Mouse (Mus musculus): ENCODE results near the gene Erp27. TPM values are rescaled to one million over a fixed set of nuclear protein-coding genes. Genes with fewer than 3 reads are reported as not detected.
"Not testable (repeated sequence)": the region's sequence is repeated elsewhere in the genome, so short reads cannot be mapped to it uniquely, and the experiment has no call there.

Erp27 gene
- polyA plus RNA-seq, 1 experiment from 2014 or later = 0.80 TPM

DNA sequence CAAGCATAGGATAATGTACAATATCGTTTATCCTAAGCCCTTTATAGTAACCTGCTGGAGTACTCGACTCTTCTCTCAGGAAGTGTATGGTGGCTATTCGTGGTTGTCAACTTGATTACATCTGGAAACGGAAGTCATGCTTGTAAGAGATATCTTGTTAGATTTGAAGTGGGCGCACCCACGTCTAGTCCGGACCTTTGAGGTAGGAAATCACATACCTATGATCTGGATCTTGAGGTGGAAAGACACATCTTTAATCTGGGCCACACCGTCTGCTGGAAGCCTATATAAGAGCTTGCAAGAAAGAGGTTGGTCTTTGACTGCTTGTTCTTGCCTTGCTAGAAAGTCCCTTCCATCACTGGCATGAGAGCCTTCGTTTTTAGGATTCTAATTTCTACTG, 19.5 kb downstream of the Erp27 start:
- 73% methylated on average over 9 of the region's 9 CpGs for WGBS
- Histone ChIP-seq H3K36me3 (no peaks in the 10 kb centered on the region), H3K9me3 (no peaks in the 10 kb centered on the region), H3K9ac (no peak overlapping the region), H3K4me1 (peaks cover 47% of the 10 kb centered on the region), H3K27ac (replicated peaks) (no peak overlapping the region), H3K27me3 (replicated peaks) (no peaks in the 10 kb centered on the region), H3K4me3 (no peak overlapping the region), H3K4me2 (no peak overlapping the region)
- no peak for ATAC-seq (ENCODE audit: extremely low read depth, insufficient number of reproducible peaks, low FRiP score, low TSS enrichment)

GRCm38 (mm10) chr6:136901010-136901409, 21.0 kb downstream of the Erp27 start:
- H3K36me3 ChIP-seq = no peaks in the 10 kb centered on the region
- H3K4me2 ChIP-seq = no peak overlapping the region
- no peak overlapping the region for H3K9ac ChIP-seq
- no peaks in the 10 kb centered on the region for H3K27me3 ChIP-seq (replicated peaks)
- H3K27ac ChIP-seq (replicated peaks) = no peak overlapping the region
- H3K4me3 ChIP-seq = no peak overlapping the region
- peaks cover 43% of the 10 kb centered on the region for H3K4me1 ChIP-seq
- no peak for ATAC-seq (ENCODE audit: extremely low read depth, insufficient number of reproducible peaks, low FRiP score, low TSS enrichment)
- WGBS = 69% methylated on average over 2 of the region's 2 CpGs
- no peaks in the 10 kb centered on the region for H3K9me3 ChIP-seq

DNA sequence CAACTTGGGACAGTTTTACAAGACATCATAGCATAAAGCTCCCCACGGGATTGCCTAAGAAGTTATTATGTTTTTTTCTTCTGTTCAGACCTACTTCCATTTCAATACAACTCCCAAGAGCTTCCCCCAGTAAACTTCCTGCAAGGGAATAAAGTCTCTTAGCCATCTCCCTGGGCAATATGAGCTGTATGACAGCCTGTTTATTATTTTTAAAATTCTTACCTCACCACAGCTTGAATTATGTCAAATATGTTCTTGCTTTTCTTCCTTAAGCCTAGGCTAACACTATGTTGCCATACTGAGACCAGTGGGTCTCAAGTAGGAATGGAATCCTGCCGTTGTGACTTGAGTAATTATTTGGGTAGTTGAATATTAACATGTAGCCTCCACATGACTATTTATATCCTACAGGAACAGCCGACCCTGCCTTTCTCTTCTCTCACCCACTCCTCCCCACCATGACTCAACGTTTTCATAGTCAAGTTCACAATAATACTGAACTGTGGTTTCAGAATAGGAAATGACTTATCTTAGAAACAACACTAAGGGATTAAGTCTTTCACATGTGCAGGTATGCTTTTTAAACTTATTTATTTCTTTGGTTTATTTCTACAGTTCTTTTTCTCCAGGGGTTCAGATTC, 21.5 kb downstream of the Erp27 start:
- no peak overlapping the region for H3K4me2 ChIP-seq
- H3K9me3 ChIP-seq = no peaks in the 10 kb centered on the region
- H3K4me1 ChIP-seq = peaks cover 42% of the 10 kb centered on the region
- H3K27ac ChIP-seq (replicated peaks) = no peak overlapping the region
- WGBS = 42% methylated on average over 4 of the region's 4 CpGs
- no peak overlapping the region for H3K9ac ChIP-seq
- H3K4me3 ChIP-seq = no peak overlapping the region
- no peak for ATAC-seq (ENCODE audit: extremely low read depth, insufficient number of reproducible peaks, low FRiP score, low TSS enrichment)
- no peaks in the 10 kb centered on the region for H3K27me3 ChIP-seq (replicated peaks)
- H3K36me3 ChIP-seq = no peaks in the 10 kb centered on the region

DNA sequence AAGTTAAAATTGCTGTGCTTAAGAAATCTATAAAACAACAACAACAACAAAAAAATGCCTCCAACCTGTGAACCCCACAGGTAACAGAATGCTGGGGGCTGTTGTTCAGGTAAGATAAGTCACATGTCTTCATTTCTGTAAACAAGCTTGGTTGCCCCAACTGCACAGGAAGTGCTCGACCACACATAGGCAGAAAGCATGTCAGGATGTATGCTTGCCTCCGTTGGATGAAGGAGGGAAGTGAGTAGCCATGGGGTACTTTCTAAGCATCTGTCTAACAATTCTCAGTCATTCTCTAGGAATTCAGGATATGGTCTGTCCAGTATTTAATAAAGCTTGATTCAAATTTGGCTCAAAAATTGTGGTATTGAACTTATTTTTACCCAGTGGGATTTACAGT, 23.0 kb downstream of the Erp27 start:
- Histone ChIP-seq H3K9ac (no peak overlapping the region), H3K4me1 (peaks cover 47% of the 10 kb centered on the region), H3K36me3 (no peaks in the 10 kb centered on the region), H3K27ac (replicated peaks) (peak overlapping the region; percentile 82), H3K9me3 (no peaks in the 10 kb centered on the region), H3K27me3 (replicated peaks) (no peaks in the 10 kb centered on the region), H3K4me2 (no peak overlapping the region), H3K4me3 (no peak overlapping the region)
- 56% methylated on average over 2 of the region's 2 CpGs for WGBS
- no peak for ATAC-seq (ENCODE audit: extremely low read depth, insufficient number of reproducible peaks, low FRiP score, low TSS enrichment)

- Histone ChIP-seq H3K36me3 (no peaks in the 10 kb centered on the region), H3K9ac (no peak overlapping the region), H3K4me3 (no peak overlapping the region), H3K4me1 (peaks cover 46% of the 10 kb centered on the region), H3K27me3 (replicated peaks) (no peaks in the 10 kb centered on the region), H3K9me3 (no peaks in the 10 kb centered on the region), H3K27ac (replicated peaks) (peak overlapping the region; percentile 82), H3K4me2 (no peak overlapping the region)
- ATAC-seq (ENCODE audit: extremely low read depth, insufficient number of reproducible peaks, low FRiP score, low TSS enrichment) = peak; percentile 56
- 13% methylated on average over 4 of the region's 4 CpGs for WGBS
These were observed 23.8 kb downstream of the Erp27 start for GRCm38 (mm10) chr6:136898222-136898621.

DNA sequence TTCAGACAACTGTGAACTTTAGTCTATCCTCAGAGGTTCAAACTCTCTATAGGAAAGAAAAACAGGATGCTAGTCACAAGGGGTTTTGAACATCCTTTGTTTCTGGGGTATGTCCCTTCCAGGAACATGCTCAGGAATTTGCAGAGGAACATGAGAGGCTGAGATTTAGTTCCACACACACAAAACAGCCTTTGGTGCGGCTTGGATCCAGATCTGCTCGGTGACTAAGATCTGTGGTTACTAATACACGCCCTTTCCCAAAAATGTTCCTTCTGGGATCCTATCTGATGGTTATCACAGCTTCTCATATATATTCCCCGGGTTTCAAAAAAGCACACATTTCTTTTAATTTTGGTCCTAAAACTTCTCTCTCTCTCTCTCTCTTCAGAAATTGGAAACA, 24.2 kb downstream of the Erp27 start:
- Histone ChIP-seq H3K9ac (no peak overlapping the region), H3K4me1 (peaks cover 46% of the 10 kb centered on the region), H3K36me3 (no peaks in the 10 kb centered on the region), H3K9me3 (no peaks in the 10 kb centered on the region), H3K27ac (replicated peaks) (peak overlapping the region; percentile 82), H3K4me3 (no peak overlapping the region), H3K4me2 (no peak overlapping the region), H3K27me3 (replicated peaks) (no peaks in the 10 kb centered on the region)
- ATAC-seq (ENCODE audit: extremely low read depth, insufficient number of reproducible peaks, low FRiP score, low TSS enrichment) = no peak
- WGBS = 43% methylated on average over 4 of the region's 4 CpGs

- Histone ChIP-seq H3K9me3 (no peaks in the 10 kb centered on the region), H3K27ac (replicated peaks) (peak overlapping the region; percentile 82), H3K36me3 (no peaks in the 10 kb centered on the region), H3K4me2 (no peak overlapping the region), H3K4me3 (no peak overlapping the region), H3K9ac (no peak overlapping the region), H3K27me3 (replicated peaks) (no peaks in the 10 kb centered on the region), H3K4me1 (peaks cover 50% of the 10 kb centered on the region)
- ATAC-seq (ENCODE audit: extremely low read depth, insufficient number of reproducible peaks, low FRiP score, low TSS enrichment) = no peak
- 47% methylated on average over 15 of the region's 15 CpGs for WGBS
These were observed 27.2 kb downstream of the Erp27 start for GRCm38 (mm10) chr6:136894532-136895339.

DNA sequence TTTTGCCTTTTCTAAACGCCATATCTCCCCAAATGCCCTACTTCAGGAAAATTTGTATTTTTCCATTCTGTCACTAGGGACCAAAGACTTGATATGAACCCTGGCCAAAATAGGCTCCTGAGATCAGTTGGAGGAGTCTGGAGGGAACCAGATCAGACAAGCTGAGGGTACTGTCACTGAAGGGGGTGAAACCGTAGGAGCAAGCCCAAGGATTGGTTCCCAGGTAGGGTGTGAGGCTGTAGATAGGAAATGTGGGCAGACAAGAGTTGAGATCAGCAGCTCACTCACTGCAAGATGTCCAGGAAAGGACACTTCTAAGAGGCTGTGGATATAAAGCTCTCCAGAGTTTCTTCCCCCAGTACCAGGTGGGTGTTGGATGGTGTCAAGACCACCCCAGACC, 30.0 kb downstream of the Erp27 start:
- 56% methylated on average over 2 of the region's 2 CpGs for WGBS
- H3K4me1 ChIP-seq = peaks cover 50% of the 10 kb centered on the region
- H3K4me2 ChIP-seq = no peak overlapping the region
- no peak overlapping the region for H3K9ac ChIP-seq
- no peaks in the 10 kb centered on the region for H3K36me3 ChIP-seq
- no peak overlapping the region for H3K4me3 ChIP-seq
- no peak for ATAC-seq (ENCODE audit: extremely low read depth, insufficient number of reproducible peaks, low FRiP score, low TSS enrichment)
- no peaks in the 10 kb centered on the region for H3K27me3 ChIP-seq (replicated peaks)
- H3K27ac ChIP-seq (replicated peaks) = peak overlapping the region; percentile 59; the same call in 1 of the 2 replicates
- no peaks in the 10 kb centered on the region for H3K9me3 ChIP-seq

- WGBS = 70% methylated on average over 6 of the region's 6 CpGs
These were observed 32.4 kb downstream of the Erp27 start for GRCm38 (mm10) chr6:136889554-136889953.

GRCm38 (mm10) chr6:136889067-136889466, 32.9 kb downstream of the Erp27 start:
- no peak for ATAC-seq (ENCODE audit: extremely low read depth, insufficient number of reproducible peaks, low FRiP score, low TSS enrichment)
- no peaks in the 10 kb centered on the region for H3K9me3 ChIP-seq
- H3K36me3 ChIP-seq = no peaks in the 10 kb centered on the region
- 82% methylated on average over 6 of the region's 6 CpGs for WGBS
- no peak overlapping the region for H3K4me2 ChIP-seq
- peak overlapping the region; percentile 59 for H3K27ac ChIP-seq (replicated peaks)
- no peaks in the 10 kb centered on the region for H3K27me3 ChIP-seq (replicated peaks)
- H3K9ac ChIP-seq = no peak overlapping the region
- peaks cover 32% of the 10 kb centered on the region for H3K4me1 ChIP-seq
- no peak overlapping the region for H3K4me3 ChIP-seq

More at GRCm38 (mm10) chr6:136889554-136889953, 32.4 kb downstream of the Erp27 start:
- no peak for ATAC-seq (ENCODE audit: extremely low read depth, insufficient number of reproducible peaks, low FRiP score, low TSS enrichment)
- H3K27me3 ChIP-seq (replicated peaks) = no peaks in the 10 kb centered on the region
- H3K27ac ChIP-seq (replicated peaks) = peak overlapping the region; percentile 59
- H3K4me2 ChIP-seq = no peak overlapping the region
- H3K4me3 ChIP-seq = no peak overlapping the region
- H3K9me3 ChIP-seq = no peaks in the 10 kb centered on the region
- H3K4me1 ChIP-seq = peaks cover 35% of the 10 kb centered on the region
- no peaks in the 10 kb centered on the region for H3K36me3 ChIP-seq
- H3K9ac ChIP-seq = no peak overlapping the region

DNA sequence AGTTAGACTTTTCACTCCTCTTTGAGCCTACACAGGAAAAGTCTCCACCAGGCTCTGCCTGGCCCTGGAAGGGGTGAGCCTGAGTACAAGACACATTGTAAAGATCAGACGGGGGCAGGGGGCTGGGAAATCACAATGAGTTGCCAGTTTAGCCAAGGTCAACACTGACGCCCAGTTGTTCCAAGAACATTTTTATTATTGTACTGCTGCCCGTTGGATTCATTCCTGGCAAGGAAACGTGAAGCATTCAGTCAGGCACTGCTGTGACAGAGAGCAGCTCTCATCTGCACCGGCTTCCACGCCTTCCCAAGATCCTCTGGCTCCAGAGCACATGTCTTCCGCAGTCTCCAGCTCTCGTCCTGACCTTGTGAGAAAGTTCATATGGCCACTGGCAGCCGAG, 34.1 kb downstream of the Erp27 start:
- no peak overlapping the region for H3K9ac ChIP-seq
- peaks cover 29% of the 10 kb centered on the region for H3K4me1 ChIP-seq
- no peak overlapping the region for H3K4me2 ChIP-seq
- no peak overlapping the region for H3K4me3 ChIP-seq
- peak overlapping the region; percentile 79 for H3K27ac ChIP-seq (replicated peaks)
- H3K27me3 ChIP-seq (replicated peaks) = no peaks in the 10 kb centered on the region
- H3K36me3 ChIP-seq = no peaks in the 10 kb centered on the region
- 25% methylated on average over 9 of the region's 9 CpGs for WGBS
- ATAC-seq (ENCODE audit: extremely low read depth, insufficient number of reproducible peaks, low FRiP score, low TSS enrichment) = peak; percentile 71; the same call in 1 of the 2 replicates
- no peaks in the 10 kb centered on the region for H3K9me3 ChIP-seq

GRCm38 (mm10) chr6:136884766-136885165, 37.2 kb downstream of the Erp27 start:
- not testable (repeated sequence) for H3K9ac ChIP-seq; H3K27ac ChIP-seq (replicated peaks); H3K27me3 ChIP-seq (replicated peaks); H3K4me2 ChIP-seq; H3K4me3 ChIP-seq; H3K36me3 ChIP-seq; H3K9me3 ChIP-seq; ATAC-seq (ENCODE audit: extremely low read depth, insufficient number of reproducible peaks, low FRiP score, low TSS enrichment)
- H3K4me1 ChIP-seq = peaks cover 20% of the 10 kb centered on the region
- 47% methylated on average over 1 of the region's 1 CpGs for WGBS
